Mouse (Mus musculus): Measurements from ENCODE around the gene Tnnt3.
A peak's percentile ranks its signal among the peaks of the same experiment; 100 is the strongest.

Tnnt3 gene

DNA sequence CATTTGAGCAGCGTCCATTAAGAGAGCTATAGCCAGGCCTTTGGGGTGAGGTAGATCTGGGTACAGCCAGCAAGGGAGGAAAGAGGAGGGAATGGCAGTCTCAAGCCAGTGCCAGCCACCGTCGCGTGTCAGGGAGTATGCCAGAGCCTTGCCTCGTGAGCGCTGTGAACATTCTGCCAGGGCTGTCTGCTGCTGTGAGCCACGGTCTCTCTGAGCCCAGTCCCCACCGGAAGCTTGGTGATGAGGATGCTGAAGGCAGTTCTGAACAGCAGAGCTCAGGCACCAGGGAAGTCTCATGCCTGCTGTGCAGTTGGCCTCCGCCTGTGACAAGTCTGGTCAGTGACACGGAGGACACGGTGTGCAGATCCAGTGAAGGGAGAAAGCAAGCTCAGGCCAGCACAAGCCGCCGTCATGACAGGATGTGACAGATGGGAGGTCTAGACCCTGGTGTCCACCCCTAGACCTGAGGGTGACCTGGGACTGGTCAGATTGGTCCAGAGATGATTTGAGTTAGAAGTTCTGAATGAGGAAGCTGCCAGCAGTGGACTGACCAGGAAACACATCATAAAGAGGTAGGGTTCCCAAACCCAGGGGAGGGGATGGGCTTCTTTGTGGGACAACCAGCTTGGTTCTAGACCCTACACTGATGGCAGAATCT, 21.7 kb upstream of the Tnnt3 start:
- no peak for DNase-seq (ENCODE audit: low read depth, low spot score)

DNA sequence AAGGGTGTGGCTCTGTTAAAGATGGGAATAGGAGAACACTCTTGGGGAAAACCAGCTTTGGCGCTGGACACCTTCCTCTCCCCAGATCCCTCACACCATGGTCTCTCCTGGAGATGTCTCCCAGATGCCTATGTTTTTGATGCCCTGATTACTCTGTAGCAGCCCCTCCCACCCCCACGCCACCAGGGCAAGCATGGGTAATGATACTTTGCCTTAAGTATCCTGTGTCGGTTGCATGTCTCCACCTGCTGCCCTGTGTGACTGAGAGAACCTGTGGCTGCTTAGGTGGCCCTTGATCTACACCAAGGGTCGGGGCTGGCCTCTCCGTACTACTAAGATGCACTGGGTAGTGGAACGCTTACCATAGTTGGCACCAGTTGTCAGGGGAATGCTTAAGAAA, 20.6 kb upstream of the Tnnt3 start:
- DNase-seq (ENCODE audit: low read depth, low spot score), result no peak

DNA sequence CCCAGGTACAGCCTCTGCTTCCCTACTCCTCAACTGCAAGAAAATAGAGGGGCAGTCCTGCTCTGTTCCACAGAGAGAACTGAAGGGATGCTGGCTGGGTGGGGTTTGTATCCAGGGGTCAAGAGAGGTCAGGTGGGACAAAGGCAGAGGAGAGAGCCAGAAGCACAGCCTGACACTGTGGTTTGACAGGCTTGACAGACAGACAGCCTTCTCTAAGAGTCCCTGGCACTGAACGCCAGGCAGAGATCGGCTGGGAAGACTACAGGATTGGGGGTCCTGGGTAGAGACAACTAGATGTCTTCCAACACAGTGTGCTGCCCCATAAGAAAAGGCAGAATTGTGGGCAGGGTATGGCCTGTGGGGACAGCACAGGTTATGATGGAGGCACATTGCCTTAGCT, 20.1 kb upstream of the Tnnt3 start:
- no peak for DNase-seq (ENCODE audit: low read depth, low spot score)

DNA sequence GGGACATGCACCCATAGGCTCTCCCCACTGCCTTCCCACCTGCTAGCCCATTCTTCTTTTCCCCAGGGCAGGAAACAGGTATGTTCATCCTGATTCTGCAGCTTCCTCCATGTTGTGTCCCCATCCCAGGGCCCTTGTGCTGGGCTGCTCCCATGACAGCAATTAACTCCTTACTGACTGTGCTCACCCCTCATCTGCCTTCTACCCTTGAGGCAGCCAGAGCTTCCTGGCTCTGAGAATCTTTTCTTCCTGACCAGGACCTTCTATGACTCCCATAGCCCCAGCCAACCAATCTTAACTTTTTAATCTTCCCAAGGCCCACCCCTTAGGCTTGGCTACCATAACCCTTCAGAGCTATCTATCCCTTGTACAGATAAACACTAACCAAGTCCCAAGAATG, 19.3 kb upstream of the Tnnt3 start:
- DNase-seq (ENCODE audit: low read depth, low spot score), result no peak

- no peak for DNase-seq (ENCODE audit: low read depth, low spot score)
Observed at GRCm38 (mm10) chr7:142479886-142480285, 18.8 kb upstream of the Tnnt3 start.

- no peak for DNase-seq (ENCODE audit: low read depth, low spot score)
Observed at GRCm38 (mm10) chr7:142480661-142481060, 18.0 kb upstream of the Tnnt3 start.

- peak; percentile 80 for DNase-seq (ENCODE audit: low read depth, low spot score)
Observed at GRCm38 (mm10) chr7:142481186-142481567, 17.5 kb upstream of the Tnnt3 start.

DNA sequence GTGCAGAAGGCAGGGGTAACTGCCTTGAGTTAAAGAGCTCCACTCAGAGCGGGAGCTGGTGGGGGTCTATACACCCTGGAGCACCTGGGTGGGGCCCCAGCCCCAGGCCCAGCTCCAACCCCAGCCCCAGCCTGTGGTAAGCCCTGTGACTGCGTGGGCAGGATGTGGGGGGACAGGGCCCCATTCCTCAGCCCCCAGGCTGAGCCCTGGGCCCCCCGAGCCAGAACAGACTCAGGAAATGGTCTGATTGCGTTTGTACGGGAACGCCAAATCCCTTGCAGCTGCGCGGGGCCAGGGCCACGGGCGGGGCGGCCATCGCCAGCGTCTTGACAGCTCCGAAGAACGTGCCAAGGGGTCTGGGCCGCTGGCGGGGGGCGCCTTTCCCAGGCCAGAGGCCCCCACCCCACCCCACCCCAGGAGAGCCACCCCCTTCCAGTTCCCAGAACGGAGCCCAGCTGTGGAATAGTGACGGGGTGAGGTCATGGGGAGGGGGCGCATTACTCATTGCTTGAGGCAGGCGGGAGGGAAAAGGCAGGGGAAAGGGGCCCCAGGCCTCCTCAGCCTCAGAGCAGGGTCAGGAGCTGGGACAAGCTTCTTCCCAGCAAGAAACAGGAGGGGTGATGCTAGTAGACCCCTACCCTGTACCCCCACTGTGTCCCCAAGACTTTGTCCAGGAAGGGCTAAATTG, 16.9 kb upstream of the Tnnt3 start:
- peak; percentile 82 for DNase-seq (ENCODE audit: low read depth, low spot score)

DNA sequence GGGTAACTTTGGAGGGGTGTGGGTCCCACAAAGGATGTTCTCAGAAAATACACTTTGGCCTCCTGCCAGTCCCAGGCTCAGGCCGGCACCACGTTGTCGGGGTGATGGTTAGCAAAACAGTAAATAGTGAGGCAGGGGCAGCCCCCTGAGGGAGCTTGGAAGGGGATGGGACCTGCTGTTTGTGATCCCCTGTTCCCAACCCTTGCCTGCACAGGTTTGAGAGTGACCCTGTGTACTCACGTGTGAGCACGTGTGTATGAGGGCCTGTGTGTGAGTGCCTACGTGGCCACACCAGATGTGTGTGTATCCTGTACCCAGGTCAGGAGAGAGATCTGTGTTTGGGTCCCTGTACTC, 16.4 kb upstream of the Tnnt3 start:
- peak; percentile 68 for DNase-seq (ENCODE audit: low read depth, low spot score)

DNA sequence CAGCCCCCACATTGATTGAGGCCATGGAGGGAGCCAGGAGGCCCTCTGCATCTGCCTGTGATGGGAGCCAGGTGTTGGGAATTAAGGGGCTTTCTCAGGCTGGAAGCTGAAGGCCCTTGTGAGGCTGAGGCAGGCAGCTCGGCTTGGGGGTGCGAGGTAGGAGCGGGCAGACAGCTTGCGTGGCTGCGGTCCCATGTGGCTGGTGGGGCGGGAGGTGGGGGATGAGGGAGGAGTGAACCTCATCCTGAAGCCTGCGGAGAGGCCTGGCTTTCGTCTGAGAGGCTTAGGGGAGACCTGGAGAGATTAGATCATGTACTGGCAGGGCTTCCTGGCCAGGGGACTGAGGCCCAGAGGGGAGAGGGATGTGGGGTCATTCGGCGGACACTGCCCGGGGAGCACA, 15.5 kb upstream of the Tnnt3 start:
- peak; percentile 57 for DNase-seq (ENCODE audit: low read depth, low spot score)

DNA sequence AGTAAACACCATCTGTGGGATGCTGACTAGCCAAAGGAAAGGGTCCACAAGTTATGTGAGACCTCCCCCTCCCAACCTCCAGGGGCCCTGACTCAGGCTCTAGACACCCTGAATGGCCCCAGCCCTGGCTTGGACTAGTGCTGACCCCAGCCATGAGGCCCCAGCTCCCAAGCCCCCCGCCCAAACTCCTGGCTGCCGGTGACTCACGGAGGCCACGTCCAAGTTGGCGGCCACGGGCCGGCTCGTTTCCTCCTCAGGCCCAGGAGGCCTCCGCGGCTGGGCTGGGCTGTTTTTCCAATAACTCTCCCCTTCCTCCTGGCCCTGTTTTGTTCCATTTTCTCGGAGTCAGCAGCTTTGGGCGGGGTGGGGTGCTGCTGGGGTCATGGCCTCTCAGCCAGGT, 13.9 kb upstream of the Tnnt3 start:
- no peak for DNase-seq (ENCODE audit: low read depth, low spot score)

GRCm38 (mm10) chr7:142486751-142487162, 11.9 kb upstream of the Tnnt3 start:
- peak; percentile 35 for DNase-seq (ENCODE audit: low read depth, low spot score)

DNA sequence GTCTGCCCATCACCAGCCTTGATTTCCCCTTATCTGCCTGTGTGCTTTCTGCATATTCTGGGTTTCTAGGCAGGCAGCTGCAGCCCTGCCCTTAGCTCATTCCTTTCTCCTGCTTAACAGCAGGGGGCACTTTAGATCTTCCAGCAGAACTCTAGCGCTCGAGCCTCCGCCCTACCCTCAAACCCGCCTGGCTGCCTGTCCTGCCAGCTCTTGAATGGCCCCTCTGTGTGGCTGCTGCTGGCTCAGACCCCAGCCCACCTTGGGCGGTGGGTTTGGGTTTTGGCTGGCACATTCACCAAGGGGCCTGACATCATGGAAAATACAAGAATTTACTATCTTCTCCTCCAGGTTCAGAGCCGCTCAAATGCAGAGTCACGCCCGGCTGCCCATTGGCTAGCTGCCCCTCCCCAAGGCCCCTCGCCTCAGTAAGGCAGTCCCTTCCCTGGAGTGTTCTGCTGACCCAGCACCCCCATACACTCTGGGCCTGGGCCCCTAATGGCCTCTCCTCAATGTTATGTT, 11.2 kb upstream of the Tnnt3 start:
- peak; percentile 85 for DNase-seq (ENCODE audit: low read depth, low spot score)

DNA sequence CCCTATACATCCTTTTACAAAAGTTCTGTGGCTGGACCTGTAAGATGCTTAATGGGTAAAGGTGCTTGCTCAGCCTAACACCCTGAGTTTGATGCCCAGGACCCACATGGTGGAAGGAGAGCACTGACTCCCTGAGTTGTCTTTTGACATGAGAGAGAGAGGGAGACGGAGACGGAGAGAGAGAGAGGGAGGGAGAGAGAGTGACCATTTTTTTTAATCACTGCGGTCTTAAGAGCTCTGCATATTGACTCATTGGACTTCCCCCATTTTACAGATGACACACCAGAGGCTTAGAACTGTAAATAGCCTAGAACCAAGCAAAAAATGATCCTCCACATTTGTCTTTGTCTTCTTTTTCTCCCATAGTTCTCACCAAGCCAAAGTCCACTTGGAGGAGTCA, 10.6 kb upstream of the Tnnt3 start:
- DNase-seq (ENCODE audit: low read depth, low spot score), result no peak

- peak; percentile 71 for DNase-seq (ENCODE audit: low read depth, low spot score)
Observed at GRCm38 (mm10) chr7:142493535-142493934, 5.1 kb upstream of the Tnnt3 start.

GRCm38 (mm10) chr7:142496158-142496557, 2.5 kb upstream of the Tnnt3 start:
- DNase-seq (ENCODE audit: low read depth, low spot score), result no peak

DNA sequence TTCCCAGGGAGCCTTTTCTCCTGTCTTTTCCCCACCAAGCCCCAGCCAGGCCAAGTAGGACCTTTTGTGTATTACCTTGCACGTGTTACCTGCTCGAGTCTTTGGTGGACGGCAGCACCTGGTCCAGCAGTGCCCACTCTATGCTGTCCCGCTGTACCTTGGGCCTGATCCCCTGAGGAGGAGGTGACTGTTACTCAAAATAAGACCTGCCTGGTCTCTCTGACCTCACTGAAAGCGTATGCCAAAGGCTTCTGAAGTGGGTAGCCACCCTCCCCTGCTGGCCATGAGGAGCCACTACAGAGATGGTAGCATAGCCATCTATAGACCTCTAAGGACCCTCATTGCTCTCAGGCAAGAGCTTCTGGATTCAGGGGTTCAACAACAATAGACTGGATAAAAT, 1.8 kb upstream of the Tnnt3 start:
- DNase-seq (ENCODE audit: low read depth, low spot score), result no peak

DNA sequence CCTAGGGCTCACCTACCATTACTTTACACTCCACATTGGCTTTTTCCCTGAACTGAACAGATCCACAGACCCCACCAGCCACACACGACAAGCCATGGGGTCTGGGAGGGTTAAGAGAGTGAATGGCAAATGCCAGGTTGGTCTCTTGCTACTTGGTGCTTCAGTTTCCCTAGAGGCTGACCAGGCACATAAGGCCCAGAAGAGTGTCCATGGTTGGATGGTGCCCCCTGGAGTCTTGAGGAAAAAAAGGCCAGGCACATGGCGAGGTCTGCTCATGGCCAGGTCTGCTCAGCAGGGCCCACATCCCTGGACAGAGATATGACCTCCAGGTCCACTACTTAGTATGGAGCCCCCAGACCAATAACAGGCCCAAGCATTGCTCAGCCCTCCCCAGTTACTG, 861 bp upstream of the Tnnt3 start:
- no peak for DNase-seq (ENCODE audit: low read depth, low spot score)

- no peak for DNase-seq (ENCODE audit: low read depth, low spot score)
Observed at GRCm38 (mm10) chr7:142499010-142499721, 530 bp downstream of the Tnnt3 start.

- DNase-seq (ENCODE audit: low read depth, low spot score), result no peak
Observed at GRCm38 (mm10) chr7:142500032-142500431, 1.4 kb downstream of the Tnnt3 start.

DNA sequence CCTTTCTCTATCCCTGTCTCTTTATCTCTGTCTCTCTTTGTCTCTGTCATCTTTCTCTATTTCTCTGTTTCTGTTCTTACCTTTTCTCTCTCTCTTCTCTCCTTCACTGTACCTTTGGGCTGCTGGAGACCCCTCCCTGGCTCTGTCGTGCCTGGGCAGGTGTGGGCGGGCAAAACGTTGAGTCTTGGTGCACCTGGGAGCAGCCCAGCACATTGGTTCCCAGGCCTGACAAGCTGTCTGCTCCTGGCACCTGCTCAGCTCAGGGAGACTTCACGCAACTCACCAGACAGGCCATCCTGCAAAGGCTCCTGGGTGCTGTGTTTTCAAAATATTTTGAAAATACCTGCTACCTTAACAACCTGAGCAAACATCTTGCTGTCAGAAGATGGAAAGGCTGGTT, 4.6 kb downstream of the Tnnt3 start:
- no peak for DNase-seq (ENCODE audit: low read depth, low spot score)

DNA sequence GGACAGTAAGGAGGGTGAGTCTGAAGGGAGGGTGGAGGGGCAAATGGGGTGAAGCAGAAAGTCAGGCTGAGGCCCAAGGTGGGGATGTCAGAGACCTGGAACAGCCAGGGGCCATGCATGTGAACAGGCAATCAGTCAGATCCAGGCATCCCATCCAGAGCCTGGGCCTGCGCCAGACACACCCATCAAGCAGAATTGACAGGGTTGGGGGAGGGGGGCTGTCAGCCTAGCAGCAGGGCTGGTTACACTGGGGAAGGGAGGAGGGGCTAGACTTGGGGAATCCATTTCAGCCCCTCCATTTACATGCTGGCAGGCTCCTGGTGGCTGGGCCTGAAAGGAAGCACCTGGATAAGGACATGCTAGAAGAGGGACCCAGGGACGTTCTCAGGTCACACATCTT, 7.3 kb downstream of the Tnnt3 start:
- DNase-seq (ENCODE audit: low read depth, low spot score), result peak; percentile 63

GRCm38 (mm10) chr7:142506501-142506900, 7.9 kb downstream of the Tnnt3 start:
- DNase-seq (ENCODE audit: low read depth, low spot score), result no peak

All from mesoderm, embryonic 11.5 days (tissue).